Mouse (Mus musculus): ENCODE measurements around the gene Maff.

GRCm38 (mm10) chr15:79392527-79392926, 46.1 kb downstream of the Maff start:
- TF ChIP-seq CTCF (IDR thresholded peaks at IDR 0.05; ENCODE audit: borderline replicate concordance, insufficient read depth, low read depth, low read length), result no peak
- TF ChIP-seq POLR2A (IDR thresholded peaks at IDR 0.05; ENCODE audit: borderline replicate concordance, insufficient read depth, low read length), result no peak

Data from cerebellum, adult 2 months (tissue).